Mouse (Mus musculus): ENCODE results near the gene Dmac2.
A peak's percentile ranks its signal among the peaks of the same experiment; 100 is the strongest.

The Dmac2 gene

GRCm38 (mm10) chr7:25617376-25618160, 1.6 kb upstream of the Dmac2 start:
- DNase-seq, result no peak

- DNase-seq, result no peak
Observed at GRCm38 (mm10) chr7:25619722-25619991, 443 bp downstream of the Dmac2 start.

- no peak for DNase-seq
Observed at GRCm38 (mm10) chr7:25620101-25620500, 887 bp downstream of the Dmac2 start.

GRCm38 (mm10) chr7:25620751-25621150, 1.5 kb downstream of the Dmac2 start:
- no peak for DNase-seq

GRCm38 (mm10) chr7:25623857-25624370, 4.7 kb downstream of the Dmac2 start:
- DNase-seq, result no peak

DNA sequence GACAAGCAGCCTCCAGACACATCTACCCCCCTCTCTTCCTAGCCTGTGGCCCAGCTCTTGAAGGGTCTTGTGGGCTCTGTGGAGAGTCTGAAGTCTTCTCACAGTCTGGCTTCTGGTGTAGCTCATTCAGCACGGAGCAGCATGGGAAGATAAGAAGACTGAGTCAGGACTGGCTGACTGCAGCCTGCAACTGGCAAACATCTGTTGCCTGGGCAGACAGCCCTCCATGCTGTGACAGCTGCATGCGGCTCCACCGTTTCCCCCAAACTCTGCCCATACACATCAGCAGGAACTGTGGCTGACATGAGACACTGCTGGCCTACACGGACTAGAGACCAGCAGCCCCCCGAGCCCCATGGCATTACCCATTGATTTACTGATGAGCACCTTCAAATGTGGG, 5.6 kb downstream of the Dmac2 start:
- no peak for DNase-seq

DNA sequence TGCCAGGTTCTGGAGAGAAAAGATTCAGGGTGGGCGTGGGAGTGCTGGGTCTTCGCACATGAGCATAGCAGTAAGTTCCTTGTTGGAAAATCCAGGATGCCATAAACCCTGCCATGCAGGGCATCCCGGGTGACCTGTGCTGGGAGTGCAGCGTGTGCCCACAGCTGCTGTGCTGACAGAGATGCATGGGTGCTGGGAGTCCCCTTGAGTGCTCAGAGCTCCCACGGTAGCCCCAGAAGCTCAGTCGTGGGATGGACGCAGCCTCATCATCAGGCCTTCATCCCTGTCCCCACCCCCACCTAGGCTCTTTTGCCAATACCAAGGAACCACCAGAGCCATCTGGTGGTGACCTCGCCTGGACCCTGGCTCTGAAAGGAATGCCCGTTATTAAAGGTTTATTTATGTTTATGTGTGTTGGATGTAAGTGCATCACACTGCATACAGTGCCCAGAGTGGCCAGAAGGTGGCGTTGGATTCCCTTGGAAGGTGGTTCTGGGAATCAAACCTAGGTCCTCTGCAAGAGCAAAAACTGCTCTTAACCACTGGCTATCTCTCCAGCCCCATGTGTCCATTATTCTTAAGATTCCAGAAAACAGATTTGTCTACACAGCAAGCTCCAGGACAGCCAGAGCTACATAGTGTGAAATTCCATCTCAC, 6.5 kb downstream of the Dmac2 start:
- DNase-seq, result no peak

DNA sequence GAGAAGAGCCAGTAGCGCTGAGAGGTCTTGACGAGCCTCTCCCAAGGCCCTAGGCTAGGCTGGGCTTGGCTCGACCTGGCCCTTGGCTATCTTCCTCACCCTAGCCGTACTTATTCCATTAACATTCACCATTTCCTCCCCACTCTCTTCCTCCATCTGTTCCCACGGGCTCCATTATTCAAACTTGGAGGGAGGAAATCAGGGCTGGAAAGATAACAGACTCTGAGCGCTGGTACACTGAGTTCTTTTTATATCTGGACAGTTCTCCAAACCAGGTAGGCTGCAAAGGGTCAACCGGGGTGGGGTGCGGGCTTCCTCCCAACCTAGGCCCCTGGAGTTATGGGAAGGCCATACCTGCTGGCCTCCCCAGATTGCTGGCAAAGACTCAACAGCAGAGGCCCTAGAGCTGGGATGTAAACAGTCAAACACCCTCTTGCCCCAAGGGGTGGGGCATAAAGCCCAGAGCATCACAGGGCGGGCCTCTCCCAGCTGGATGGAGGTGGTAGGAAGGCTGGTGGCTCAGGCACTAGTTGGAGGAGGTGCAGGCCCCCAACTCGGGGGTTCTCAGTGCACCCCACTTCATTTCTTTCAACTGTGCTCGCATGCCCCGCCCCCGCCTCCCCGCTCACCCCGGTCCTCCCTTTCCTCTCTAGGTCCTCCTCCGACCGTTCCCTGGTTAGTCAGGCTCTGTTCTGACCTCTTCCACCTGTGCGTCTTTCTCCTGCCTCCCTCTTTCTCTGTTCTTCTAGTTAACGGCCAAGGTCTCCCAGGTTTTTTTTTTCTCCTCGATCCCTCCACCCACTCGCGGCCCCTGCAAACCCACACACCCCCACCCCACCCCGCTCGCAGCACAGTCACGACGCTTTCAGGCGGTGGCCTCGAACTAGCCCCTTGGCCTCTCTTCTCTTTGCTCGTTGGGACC, 7.6 kb downstream of the Dmac2 start, which contains the start of gene B3gnt8:
TSS of gene B3gnt8 (plus strand) at position 146 of the 922 bp plus-strand sequence.
- DNase-seq, result no peak

DNA sequence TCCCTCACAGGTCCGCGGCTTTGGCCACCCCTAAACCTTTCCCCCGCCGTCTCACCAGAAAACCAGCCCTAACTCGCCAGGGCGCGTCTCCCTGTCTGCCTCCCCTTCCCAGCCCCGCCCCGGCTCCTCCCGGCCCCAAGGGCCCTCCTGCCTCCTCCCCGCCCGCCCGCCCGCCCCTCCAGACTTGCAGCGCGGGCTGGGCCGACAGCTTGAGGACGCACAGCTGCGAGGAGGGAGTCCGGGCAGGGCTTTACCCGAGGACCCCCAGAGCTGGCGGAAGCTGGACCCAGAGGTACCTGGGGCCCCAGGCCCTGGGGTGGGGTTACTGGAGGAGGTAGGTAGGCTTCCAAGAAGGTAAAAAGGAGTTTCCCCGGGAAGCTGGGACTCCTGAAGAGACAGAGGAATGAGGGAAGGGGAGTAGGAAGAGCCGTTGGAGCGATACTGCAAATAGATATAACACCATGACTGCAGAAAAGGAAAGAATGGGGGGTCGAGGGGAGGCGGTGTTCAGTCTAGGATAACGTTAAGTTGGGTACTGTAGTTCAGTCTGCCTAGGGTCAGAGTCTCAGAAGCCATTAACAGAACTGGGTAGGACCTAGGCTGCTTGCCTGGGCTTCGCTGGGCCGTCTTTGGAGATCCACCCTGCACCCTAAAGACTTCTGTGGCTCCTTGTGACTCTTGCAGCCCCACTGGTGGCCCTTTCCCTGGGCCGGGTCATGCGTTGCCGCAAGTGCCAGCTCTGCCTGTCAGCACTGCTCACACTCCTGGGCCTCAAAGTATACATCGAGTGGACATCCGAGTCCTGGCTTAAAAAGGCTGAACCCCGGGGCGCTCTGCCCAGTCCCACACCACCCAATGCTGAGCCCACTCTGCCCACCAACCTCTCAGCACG, 8.5 kb downstream of the Dmac2 start:
- DNase-seq, result peak; percentile 31

GRCm38 (mm10) chr7:25628323-25628620, 9.1 kb downstream of the Dmac2 start:
- DNase-seq, result no peak

- no peak for DNase-seq
Observed at GRCm38 (mm10) chr7:25632679-25633078, 13.5 kb downstream of the Dmac2 start.

GRCm38 (mm10) chr7:25636373-25636772, 17.2 kb downstream of the Dmac2 start:
- no peak for DNase-seq

DNA sequence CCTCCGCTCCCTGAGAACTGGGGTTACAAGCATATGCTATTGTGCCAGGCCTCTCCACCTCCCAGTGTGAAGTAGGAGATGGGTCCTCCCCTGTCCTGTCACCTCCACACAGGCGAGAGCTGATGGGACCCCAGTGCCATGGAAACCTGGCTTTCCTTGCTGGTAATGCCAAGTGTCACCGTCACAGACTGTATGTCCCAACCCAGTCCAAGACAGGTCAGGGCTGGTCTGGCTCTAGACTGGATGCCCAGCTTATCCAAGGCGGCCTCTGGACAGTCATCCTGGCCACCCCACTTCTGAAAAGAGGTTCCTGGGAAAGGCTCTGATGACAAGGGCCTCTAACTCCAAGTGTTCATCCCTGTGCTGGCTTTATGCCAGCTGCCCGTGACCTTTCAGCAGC, 17.9 kb downstream of the Dmac2 start:
- no peak for DNase-seq

- DNase-seq, result no peak
Observed at GRCm38 (mm10) chr7:25639754-25640153, 20.5 kb downstream of the Dmac2 start.

DNA sequence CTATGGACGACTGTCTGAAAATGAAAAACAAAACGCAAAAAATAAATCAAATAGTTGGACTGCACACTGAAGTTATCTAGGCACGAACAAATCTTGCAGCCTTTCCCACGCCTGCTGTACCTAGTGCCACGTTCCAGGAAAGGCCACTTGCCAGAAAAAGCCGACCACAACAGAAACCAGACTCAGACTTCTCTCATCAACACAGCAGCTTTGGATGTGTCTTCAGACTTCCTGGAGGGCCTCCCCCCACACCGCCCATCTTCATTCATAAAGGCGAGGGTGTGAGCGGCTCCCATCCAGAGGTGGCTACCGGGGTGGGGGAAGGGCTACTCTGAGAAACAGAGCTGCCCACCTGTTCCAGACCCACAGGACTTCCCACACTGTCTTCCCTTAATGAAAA, 24.9 kb downstream of the Dmac2 start:
- no peak for DNase-seq

- no peak for DNase-seq
Observed at GRCm38 (mm10) chr7:25644631-25645030, 25.4 kb downstream of the Dmac2 start.

- no peak for DNase-seq
Observed at GRCm38 (mm10) chr7:25645074-25645473, 25.9 kb downstream of the Dmac2 start.

DNA sequence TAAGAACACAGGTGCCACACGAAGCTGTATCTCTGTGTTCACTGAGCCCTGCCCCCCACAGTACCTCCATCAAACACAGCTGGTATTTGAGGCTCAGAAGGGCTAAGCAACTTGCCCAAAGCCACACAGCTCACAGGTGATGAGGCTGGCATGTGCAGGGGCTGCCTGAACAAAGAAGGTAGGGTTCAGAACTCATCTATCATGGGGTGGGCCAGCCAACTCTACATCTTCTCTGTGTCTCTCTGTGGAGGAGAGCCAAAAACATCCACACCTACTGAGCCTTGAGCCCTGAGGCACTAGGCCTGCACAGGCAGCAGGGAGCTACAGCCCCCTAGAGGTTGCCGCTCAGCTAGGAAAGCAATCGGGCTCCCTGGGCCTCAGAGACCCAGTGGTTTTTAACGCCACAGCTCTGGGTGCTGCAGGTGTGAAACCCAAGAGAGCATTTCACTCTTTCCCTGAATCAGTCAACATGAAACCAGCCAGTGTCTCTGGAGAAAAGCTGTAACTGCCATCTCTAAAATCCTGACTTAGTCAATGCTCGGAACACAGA, 28.4 kb downstream of the Dmac2 start:
- DNase-seq, result no peak

- DNase-seq, result no peak
Observed at GRCm38 (mm10) chr7:25649839-25650238, 30.6 kb downstream of the Dmac2 start.

GRCm38 (mm10) chr7:25651281-25651680, 32.1 kb downstream of the Dmac2 start:
- no peak for DNase-seq

DNA sequence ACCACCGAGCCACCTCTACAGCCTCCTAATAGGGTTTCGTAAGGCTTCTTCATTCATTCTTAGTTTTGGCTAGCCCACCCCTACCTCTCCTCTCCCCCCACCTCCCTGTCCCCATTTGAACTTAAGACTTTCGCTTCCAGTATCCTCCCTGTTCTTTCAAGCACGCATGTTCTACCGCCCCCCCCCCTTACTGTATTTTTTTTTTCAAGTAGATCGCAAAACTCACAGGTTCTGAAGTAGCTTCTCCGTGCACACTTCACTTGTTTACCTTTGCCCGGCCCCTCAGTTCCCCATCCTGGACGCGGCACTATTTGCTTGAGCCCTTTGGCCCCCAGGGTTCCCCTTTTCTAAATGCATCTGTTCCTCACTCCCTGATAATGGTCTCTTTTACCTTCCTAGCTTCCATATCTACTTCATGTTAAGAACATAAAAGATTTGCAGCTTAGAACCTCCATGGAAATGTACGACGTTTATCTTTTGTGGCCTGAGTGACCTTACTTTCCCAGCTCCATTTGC, 33.1 kb downstream of the Dmac2 start:
- DNase-seq, result no peak

All from right cerebral cortex, postnatal 4 days (tissue).